Mouse (Mus musculus): ENCODE data around the gene Cpsf7.
"Not testable (repeated sequence)": the region's sequence is repeated elsewhere in the genome, so short reads cannot be mapped to it uniquely, and the experiment has no call there.

The Cpsf7 gene

GRCm38 (mm10) chr19:10525106-10525901, at the start of gene Cpsf7:
Gene Cpsf7 (plus strand): TSS chr19:10525266.
- DNase-seq, result peak; percentile 96

GRCm38 (mm10) chr19:10479541-10479940, 45.5 kb upstream of the Cpsf7 start:
- no peak for DNase-seq

- DNase-seq, result no peak
Measured at GRCm38 (mm10) chr19:10482703-10483102, 42.4 kb upstream of the Cpsf7 start, which contains the start of gene Ppp1r32. Gene Ppp1r32 (minus strand): TSS chr19:10482928.

GRCm38 (mm10) chr19:10486264-10486738, 38.8 kb upstream of the Cpsf7 start:
- peak; percentile 67 for DNase-seq

GRCm38 (mm10) chr19:10495670-10496069, 29.4 kb upstream of the Cpsf7 start:
- DNase-seq, result no peak

- DNase-seq, result no peak
Measured at GRCm38 (mm10) chr19:10496976-10497375, 28.1 kb upstream of the Cpsf7 start.

GRCm38 (mm10) chr19:10497512-10498160, 27.4 kb upstream of the Cpsf7 start:
- no peak for DNase-seq

- no peak for DNase-seq
Measured at GRCm38 (mm10) chr19:10500581-10500980, 24.5 kb upstream of the Cpsf7 start.

- DNase-seq, result peak; percentile 50
Measured at GRCm38 (mm10) chr19:10502571-10502970, 22.5 kb upstream of the Cpsf7 start.

- DNase-seq, result no peak
Measured at GRCm38 (mm10) chr19:10510759-10511330, 14.2 kb upstream of the Cpsf7 start.

GRCm38 (mm10) chr19:10520355-10520754, 4.7 kb upstream of the Cpsf7 start:
- peak; percentile 26 for DNase-seq

GRCm38 (mm10) chr19:10521926-10522325, 3.1 kb upstream of the Cpsf7 start:
- DNase-seq, result no peak

- no peak for DNase-seq
Measured at GRCm38 (mm10) chr19:10523483-10524080, 1.5 kb upstream of the Cpsf7 start.

GRCm38 (mm10) chr19:10524784-10525105, 321 bp upstream of the Cpsf7 start:
- no peak for DNase-seq

GRCm38 (mm10) chr19:10525910-10526309, 844 bp downstream of the Cpsf7 start, which contains the start of gene Sdhaf2:
Gene Sdhaf2 (minus strand): TSS chr19:10526142.
- peak; percentile 60 for DNase-seq

GRCm38 (mm10) chr19:10530082-10530481, 5.0 kb downstream of the Cpsf7 start:
- no peak for DNase-seq

GRCm38 (mm10) chr19:10539454-10539853, 14.4 kb downstream of the Cpsf7 start:
- DNase-seq, result no peak

GRCm38 (mm10) chr19:10555624-10556510, 30.8 kb downstream of the Cpsf7 start, which contains the start of gene Tmem216:
Gene Tmem216 (minus strand): TSS chr19:10556238.
- DNase-seq, result peak; percentile 91

- DNase-seq, result no peak
Measured at GRCm38 (mm10) chr19:10557001-10557400, 31.9 kb downstream of the Cpsf7 start.

- DNase-seq, result no peak
Measured at GRCm38 (mm10) chr19:10557430-10557829, 32.4 kb downstream of the Cpsf7 start.

GRCm38 (mm10) chr19:10557837-10558375, 32.8 kb downstream of the Cpsf7 start:
- not testable (repeated sequence) for DNase-seq

GRCm38 (mm10) chr19:10560108-10560507, 35.0 kb downstream of the Cpsf7 start:
- peak; percentile 30 for DNase-seq

Measured in kidney, postnatal 10 days (tissue).